Mouse (Mus musculus): Measurements from ENCODE around the gene Cdc26. TPM values are rescaled to one million over a fixed set of nuclear protein-coding genes. Genes with fewer than 3 reads are reported as not detected.

The Cdc26 gene
- polyA plus RNA-seq (2015; fragmentation: Nextera tagmentation; extraction: Ambion mirVana): 83.0 and 85.5 TPM in 2 replicates

- Histone ChIP-seq H3K27me3 (ENCODE audit: control insufficient read depth, insufficient read depth, low read length) (no peaks in the 10 kb centered on the region), H3K4me2 (ENCODE audit: low read depth, low read length) (peak within 1 kb of the TSS; percentile 61), H3K4me3 (ENCODE audit: low read length) (peak within 1 kb of the TSS; percentile 88), H3K36me3 (ENCODE audit: control insufficient read depth, insufficient read depth) (peaks cover 14% of the 10 kb centered on the region), H3K9ac (ENCODE audit: low read length) (peak within 1 kb of the TSS; percentile 95), H3K4me1 (ENCODE audit: control insufficient read depth, insufficient read depth, low read length) (peaks cover 20% of the 10 kb centered on the region), H3K9me3 (replicated peaks; ENCODE audit: control insufficient read depth, low read length) (no peaks in the 10 kb centered on the region), H3K27ac (ENCODE audit: low read length) (peak within 1 kb of the TSS; percentile 93)
- peak; percentile 100 for ATAC-seq (replicated peaks; ENCODE audit: extremely low read depth, insufficient read depth, low FRiP score)
- WGBS: under 1% methylated on average over 39 of the region's 39 CpGs
Observed at GRCm38 (mm10) chr4:62408601-62409282, at the start of gene Cdc26, which contains the start of gene Prpf4. Gene Cdc26 (minus strand): TSS chr4:62408642. Gene Prpf4 (plus strand): TSS chr4:62408797.

- Histone ChIP-seq H3K9me3 (replicated peaks; ENCODE audit: control insufficient read depth, low read length) (no peaks in the 10 kb centered on the region), H3K4me2 (ENCODE audit: low read depth, low read length) (no peak overlapping the region), H3K4me1 (ENCODE audit: control insufficient read depth, insufficient read depth, low read length) (peaks cover 5% of the 10 kb centered on the region; the same call in 1 of the 2 replicates), H3K9ac (ENCODE audit: low read length) (no peak overlapping the region), H3K36me3 (ENCODE audit: control insufficient read depth, insufficient read depth) (no peaks in the 10 kb centered on the region), H3K27ac (ENCODE audit: low read length) (no peak overlapping the region), H3K4me3 (ENCODE audit: low read length) (no peak overlapping the region), H3K27me3 (ENCODE audit: control insufficient read depth, insufficient read depth, low read length) (no peaks in the 10 kb centered on the region)
- ATAC-seq (replicated peaks; ENCODE audit: extremely low read depth, insufficient read depth, low FRiP score): no peak
- 41% methylated on average over 5 of the region's 5 CpGs for WGBS
Observed at GRCm38 (mm10) chr4:62454995-62455394, 46.6 kb upstream of the Cdc26 start.

- H3K9ac ChIP-seq (ENCODE audit: low read length): no peak overlapping the region
- no peaks in the 10 kb centered on the region for H3K36me3 ChIP-seq (ENCODE audit: control insufficient read depth, insufficient read depth)
- H3K4me2 ChIP-seq (ENCODE audit: low read depth, low read length): no peak overlapping the region
- H3K9me3 ChIP-seq (replicated peaks; ENCODE audit: control insufficient read depth, low read length): no peaks in the 10 kb centered on the region
- H3K4me1 ChIP-seq (ENCODE audit: control insufficient read depth, insufficient read depth, low read length): no peaks in the 10 kb centered on the region
- H3K4me3 ChIP-seq (ENCODE audit: low read length): no peak overlapping the region
- 40% methylated on average over 4 of the region's 4 CpGs for WGBS
- ATAC-seq (replicated peaks; ENCODE audit: extremely low read depth, insufficient read depth, low FRiP score): no peak
- H3K27ac ChIP-seq (ENCODE audit: low read length): no peak overlapping the region
- H3K27me3 ChIP-seq (ENCODE audit: control insufficient read depth, insufficient read depth, low read length): no peaks in the 10 kb centered on the region
Observed at GRCm38 (mm10) chr4:62440986-62441385, 32.5 kb upstream of the Cdc26 start.

- no peak overlapping the region for H3K9ac ChIP-seq (ENCODE audit: low read length)
- H3K27ac ChIP-seq (ENCODE audit: low read length): no peak overlapping the region
- no peaks in the 10 kb centered on the region for H3K36me3 ChIP-seq (ENCODE audit: control insufficient read depth, insufficient read depth)
- H3K4me1 ChIP-seq (ENCODE audit: control insufficient read depth, insufficient read depth, low read length): no peaks in the 10 kb centered on the region
- no peaks in the 10 kb centered on the region for H3K27me3 ChIP-seq (ENCODE audit: control insufficient read depth, insufficient read depth, low read length)
- ATAC-seq (replicated peaks; ENCODE audit: extremely low read depth, insufficient read depth, low FRiP score): no peak
- 71% methylated on average over 4 of the region's 4 CpGs for whole genome bisulfite sequencing
- H3K4me3 ChIP-seq (ENCODE audit: low read length): no peak overlapping the region
- H3K9me3 ChIP-seq (replicated peaks; ENCODE audit: control insufficient read depth, low read length): no peaks in the 10 kb centered on the region
- H3K4me2 ChIP-seq (ENCODE audit: low read depth, low read length): no peak overlapping the region
Observed at GRCm38 (mm10) chr4:62440544-62440943, 32.1 kb upstream of the Cdc26 start.

GRCm38 (mm10) chr4:62439793-62440192 lies 31.4 kb upstream of the Cdc26 start:
- no peaks in the 10 kb centered on the region for H3K36me3 ChIP-seq (ENCODE audit: control insufficient read depth, insufficient read depth)
- no peaks in the 10 kb centered on the region for H3K9me3 ChIP-seq (replicated peaks; ENCODE audit: control insufficient read depth, low read length)
- no peak for ATAC-seq (replicated peaks; ENCODE audit: extremely low read depth, insufficient read depth, low FRiP score)
- H3K27me3 ChIP-seq (ENCODE audit: control insufficient read depth, insufficient read depth, low read length): no peaks in the 10 kb centered on the region
- H3K4me2 ChIP-seq (ENCODE audit: low read depth, low read length): no peak overlapping the region
- no peak overlapping the region for H3K27ac ChIP-seq (ENCODE audit: low read length)
- no peak overlapping the region for H3K9ac ChIP-seq (ENCODE audit: low read length)
- no peaks in the 10 kb centered on the region for H3K4me1 ChIP-seq (ENCODE audit: control insufficient read depth, insufficient read depth, low read length)
- 57% methylated on average over 4 of the region's 4 CpGs for WGBS
- H3K4me3 ChIP-seq (ENCODE audit: low read length): no peak overlapping the region

GRCm38 (mm10) chr4:62437871-62438270 lies 29.4 kb upstream of the Cdc26 start:
- Histone ChIP-seq H3K9me3 (replicated peaks; ENCODE audit: control insufficient read depth, low read length) (no peaks in the 10 kb centered on the region), H3K4me3 (ENCODE audit: low read length) (no peak overlapping the region), H3K4me1 (ENCODE audit: control insufficient read depth, insufficient read depth, low read length) (no peaks in the 10 kb centered on the region), H3K9ac (ENCODE audit: low read length) (no peak overlapping the region), H3K4me2 (ENCODE audit: low read depth, low read length) (no peak overlapping the region), H3K36me3 (ENCODE audit: control insufficient read depth, insufficient read depth) (no peaks in the 10 kb centered on the region), H3K27ac (ENCODE audit: low read length) (no peak overlapping the region), H3K27me3 (ENCODE audit: control insufficient read depth, insufficient read depth, low read length) (no peaks in the 10 kb centered on the region)
- 70% methylated on average over 7 of the region's 7 CpGs for WGBS
- ATAC-seq (replicated peaks; ENCODE audit: extremely low read depth, insufficient read depth, low FRiP score): no peak

GRCm38 (mm10) chr4:62437256-62437778 lies 28.9 kb upstream of the Cdc26 start:
- H3K27ac ChIP-seq (ENCODE audit: low read length): no peak overlapping the region
- H3K4me2 ChIP-seq (ENCODE audit: low read depth, low read length): no peak overlapping the region
- H3K9me3 ChIP-seq (replicated peaks; ENCODE audit: control insufficient read depth, low read length): no peaks in the 10 kb centered on the region
- no peak for ATAC-seq (replicated peaks; ENCODE audit: extremely low read depth, insufficient read depth, low FRiP score)
- no peaks in the 10 kb centered on the region for H3K27me3 ChIP-seq (ENCODE audit: control insufficient read depth, insufficient read depth, low read length)
- no peak overlapping the region for H3K9ac ChIP-seq (ENCODE audit: low read length)
- no peaks in the 10 kb centered on the region for H3K36me3 ChIP-seq (ENCODE audit: control insufficient read depth, insufficient read depth)
- WGBS: 83% methylated on average over 3 of the region's 3 CpGs
- no peaks in the 10 kb centered on the region for H3K4me1 ChIP-seq (ENCODE audit: control insufficient read depth, insufficient read depth, low read length)
- H3K4me3 ChIP-seq (ENCODE audit: low read length): no peak overlapping the region

- no peak for ATAC-seq (replicated peaks; ENCODE audit: extremely low read depth, insufficient read depth, low FRiP score)
- Histone ChIP-seq H3K9ac (ENCODE audit: low read length) (no peak within 1 kb of the TSS), H3K4me3 (ENCODE audit: low read length) (no peak within 1 kb of the TSS), H3K9me3 (replicated peaks; ENCODE audit: control insufficient read depth, low read length) (no peaks in the 10 kb centered on the region), H3K27me3 (ENCODE audit: control insufficient read depth, insufficient read depth, low read length) (no peaks in the 10 kb centered on the region), H3K4me2 (ENCODE audit: low read depth, low read length) (no peak within 1 kb of the TSS), H3K27ac (ENCODE audit: low read length) (no peak within 1 kb of the TSS), H3K4me1 (ENCODE audit: control insufficient read depth, insufficient read depth, low read length) (no peaks in the 10 kb centered on the region), H3K36me3 (ENCODE audit: control insufficient read depth, insufficient read depth) (no peaks in the 10 kb centered on the region)
- 73% methylated on average over 6 of the region's 6 CpGs for WGBS
Observed at GRCm38 (mm10) chr4:62435081-62435480, 26.6 kb upstream of the Cdc26 start, which contains the start of gene Rnf183. Gene Rnf183 (minus strand): TSS chr4:62435252.
